Mouse (Mus musculus) megakaryocyte, embryonic 14.5 days (primary cell): ENCODE measurements around the gene Erp27. TPM values are rescaled to one million over a fixed set of nuclear protein-coding genes. Genes with fewer than 3 reads are reported as not detected.

Experiments used
- H3K27me3 ChIP-seq: replicated peaks from 2 replicates; pipeline ENCODE3; 2012; ENCODE audit warnings: inconsistent platforms
- H3K36me3 ChIP-seq: replicated peaks from 2 replicates; pipeline ENCODE3; 2012; ENCODE audit warnings: low read length, inconsistent platforms, mixed read lengths
- H3K4me1 ChIP-seq: 2 replicates; pipeline ENCODE4 v1.6.1; 2012; ENCODE audit warnings: inconsistent platforms
- H3K4me3 ChIP-seq: replicated peaks from 2 replicates; pipeline ENCODE3; 2012; ENCODE audit warnings: moderate library complexity, mild to moderate bottlenecking, inconsistent platforms
- H3K9me3 ChIP-seq: 2 replicates; pipeline ENCODE4 v1.6.1; 2012; ENCODE audit warnings: inconsistent platforms
- FLI1 ChIP-seq: IDR thresholded peaks from 2 replicates; pipeline ENCODE4 v1.6.1; 2012; ENCODE audit warnings: low read length, inconsistent platforms, mixed read lengths
- GATA1 ChIP-seq: IDR thresholded peaks from 3 replicates; pipeline ENCODE4 v1.6.1; 2012; ENCODE audit warnings: mixed read lengths, low read length, inconsistent platforms, borderline replicate concordance
- polyA plus RNA-seq: library from polyadenylated mRNA; stranded (reverse); fragments of >175 nt; gene quantifications from 2 replicates; pipeline ENCODE4 v1.2.3, GENCODE M21; 2012; ENCODE audit warnings: low replicate concordance; ENCODE audit not compliant: insufficient read depth

Erp27 gene
- polyA plus RNA-seq, 1 experiment: not detected

DNA sequence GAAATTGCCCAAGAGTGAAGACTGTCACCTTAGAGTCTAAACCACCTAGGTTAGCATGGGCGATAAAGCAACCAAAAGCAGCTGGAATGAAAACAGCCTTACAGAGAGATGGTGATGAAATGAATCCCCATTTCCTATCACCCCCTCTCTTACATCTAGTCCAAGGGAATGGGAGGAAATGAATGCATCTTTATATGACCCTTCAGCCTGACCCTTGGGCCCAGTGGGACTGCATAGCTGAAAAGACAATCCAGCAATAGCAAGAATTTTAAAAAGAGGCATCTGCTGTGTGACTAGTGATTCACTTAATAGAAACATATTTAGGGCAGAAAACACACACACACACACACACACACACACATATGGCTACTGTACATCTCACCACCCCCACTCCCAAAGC is 5.6 kb upstream of the Erp27 start:
- no peaks in the 10 kb centered on the region for H3K9me3 ChIP-seq
- TF ChIP-seq FLI1 (no peak), GATA1 (no peak)
- H3K4me3 ChIP-seq: no peak overlapping the region
- H3K36me3 ChIP-seq: peaks cover 97% of the 10 kb centered on the region
- no peaks in the 10 kb centered on the region for H3K27me3 ChIP-seq
- H3K4me1 ChIP-seq: peaks cover 59% of the 10 kb centered on the region

DNA sequence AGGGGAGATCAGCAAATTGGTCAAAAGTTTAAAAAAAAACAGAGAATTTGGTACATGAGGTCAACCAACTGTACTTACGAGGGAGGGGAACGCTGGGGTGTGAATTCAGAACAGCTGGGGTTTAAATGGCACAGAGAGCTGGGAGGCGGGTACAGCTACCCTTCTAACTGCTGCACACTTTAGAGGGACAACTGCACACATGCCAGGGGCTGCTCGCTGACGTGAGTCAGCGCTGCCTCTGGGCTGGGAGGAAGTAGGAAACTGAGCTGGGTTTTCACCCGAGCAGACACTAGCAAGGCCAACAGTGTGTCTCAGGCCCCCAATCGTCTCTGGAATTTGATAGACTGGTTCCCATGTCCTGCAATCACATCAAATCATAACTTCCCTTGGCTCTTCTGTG is 3.1 kb upstream of the Erp27 start:
- H3K4me3 ChIP-seq: no peak overlapping the region
- TF ChIP-seq FLI1: no peak
- TF ChIP-seq GATA1: no peak
- H3K36me3 ChIP-seq: peaks cover 88% of the 10 kb centered on the region
- no peaks in the 10 kb centered on the region for H3K27me3 ChIP-seq
- no peaks in the 10 kb centered on the region for H3K9me3 ChIP-seq
- H3K4me1 ChIP-seq: peaks cover 38% of the 10 kb centered on the region

DNA sequence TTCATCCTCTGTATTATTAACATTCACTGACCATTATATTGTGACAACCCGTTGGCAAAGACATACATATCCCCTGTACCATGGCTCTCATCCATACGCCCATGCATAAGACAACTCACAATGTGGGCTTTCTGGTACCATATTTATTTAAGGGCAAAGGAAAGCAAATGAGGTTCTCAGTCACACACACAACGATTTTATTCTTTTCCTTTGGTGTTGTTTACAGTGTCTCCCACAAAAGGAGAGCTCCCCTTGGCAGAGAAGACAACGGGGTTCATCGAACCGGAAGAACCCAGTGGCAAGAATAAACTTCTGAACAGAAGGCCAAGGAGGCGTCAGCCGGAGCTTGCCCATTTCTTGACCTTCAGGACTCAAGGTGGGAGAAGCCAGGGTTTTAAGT is 1.6 kb upstream of the Erp27 start, which contains the start of gene Pde6h:
Pde6h (plus strand) TSS at position 301 of the 400 bp plus-strand sequence.
- peaks cover 83% of the 10 kb centered on the region for H3K36me3 ChIP-seq
- H3K4me3 ChIP-seq: no peak within 1 kb of the TSS
- TF ChIP-seq FLI1 (no peak), GATA1 (no peak)
- peaks cover 27% of the 10 kb centered on the region for H3K4me1 ChIP-seq
- no peaks in the 10 kb centered on the region for H3K27me3 ChIP-seq
- H3K9me3 ChIP-seq: no peaks in the 10 kb centered on the region

DNA sequence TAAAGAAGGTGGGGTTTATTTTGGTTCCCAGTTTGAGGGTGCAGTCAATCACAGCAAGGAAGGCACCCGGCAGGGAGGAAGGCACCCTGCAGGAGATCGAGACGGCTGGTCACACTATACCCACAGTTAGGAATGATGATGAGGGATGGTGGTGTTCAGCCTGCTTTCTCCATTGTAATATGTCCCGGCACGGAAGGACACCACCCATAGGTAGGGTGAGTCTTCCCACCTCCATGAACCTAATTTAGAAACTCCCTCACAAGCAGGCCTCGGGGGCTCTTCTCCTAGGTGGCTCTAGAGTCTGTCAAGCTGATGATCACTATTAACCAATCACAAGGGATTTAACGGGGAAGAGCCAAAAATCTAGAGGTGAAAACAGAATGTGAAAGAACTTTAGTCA is 891 bp upstream of the Erp27 start:
- peaks cover 83% of the 10 kb centered on the region for H3K36me3 ChIP-seq
- no peaks in the 10 kb centered on the region for H3K9me3 ChIP-seq
- peaks cover 21% of the 10 kb centered on the region for H3K4me1 ChIP-seq
- no peak overlapping the region for H3K4me3 ChIP-seq
- TF ChIP-seq GATA1: no peak
- H3K27me3 ChIP-seq: no peaks in the 10 kb centered on the region

DNA sequence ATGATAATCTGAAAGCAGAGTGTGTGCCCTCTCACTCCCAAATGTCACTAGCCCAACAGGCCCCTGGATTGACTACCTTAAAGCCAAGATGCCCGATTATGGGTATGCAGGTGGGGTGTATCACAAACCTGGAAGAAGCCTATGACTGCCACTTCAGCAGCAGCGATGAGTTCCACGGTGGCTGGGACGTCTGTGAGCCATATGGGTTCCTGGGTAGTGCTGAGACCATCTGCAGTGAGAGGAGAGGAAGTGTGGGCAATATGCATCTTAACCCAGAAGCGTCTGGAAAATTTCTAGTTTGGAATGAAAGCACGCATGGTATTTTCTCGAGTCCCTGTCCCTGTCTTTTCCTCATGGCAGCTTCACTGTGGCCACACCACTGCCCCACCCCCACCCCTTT is 379 bp downstream of the Erp27 start:
- no peaks in the 10 kb centered on the region for H3K9me3 ChIP-seq
- H3K36me3 ChIP-seq: peaks cover 82% of the 10 kb centered on the region
- no peak overlapping the region for H3K4me3 ChIP-seq
- TF ChIP-seq GATA1: no peak
- TF ChIP-seq FLI1: no peak
- H3K4me1 ChIP-seq: peaks cover 12% of the 10 kb centered on the region
- H3K27me3 ChIP-seq: no peaks in the 10 kb centered on the region

DNA sequence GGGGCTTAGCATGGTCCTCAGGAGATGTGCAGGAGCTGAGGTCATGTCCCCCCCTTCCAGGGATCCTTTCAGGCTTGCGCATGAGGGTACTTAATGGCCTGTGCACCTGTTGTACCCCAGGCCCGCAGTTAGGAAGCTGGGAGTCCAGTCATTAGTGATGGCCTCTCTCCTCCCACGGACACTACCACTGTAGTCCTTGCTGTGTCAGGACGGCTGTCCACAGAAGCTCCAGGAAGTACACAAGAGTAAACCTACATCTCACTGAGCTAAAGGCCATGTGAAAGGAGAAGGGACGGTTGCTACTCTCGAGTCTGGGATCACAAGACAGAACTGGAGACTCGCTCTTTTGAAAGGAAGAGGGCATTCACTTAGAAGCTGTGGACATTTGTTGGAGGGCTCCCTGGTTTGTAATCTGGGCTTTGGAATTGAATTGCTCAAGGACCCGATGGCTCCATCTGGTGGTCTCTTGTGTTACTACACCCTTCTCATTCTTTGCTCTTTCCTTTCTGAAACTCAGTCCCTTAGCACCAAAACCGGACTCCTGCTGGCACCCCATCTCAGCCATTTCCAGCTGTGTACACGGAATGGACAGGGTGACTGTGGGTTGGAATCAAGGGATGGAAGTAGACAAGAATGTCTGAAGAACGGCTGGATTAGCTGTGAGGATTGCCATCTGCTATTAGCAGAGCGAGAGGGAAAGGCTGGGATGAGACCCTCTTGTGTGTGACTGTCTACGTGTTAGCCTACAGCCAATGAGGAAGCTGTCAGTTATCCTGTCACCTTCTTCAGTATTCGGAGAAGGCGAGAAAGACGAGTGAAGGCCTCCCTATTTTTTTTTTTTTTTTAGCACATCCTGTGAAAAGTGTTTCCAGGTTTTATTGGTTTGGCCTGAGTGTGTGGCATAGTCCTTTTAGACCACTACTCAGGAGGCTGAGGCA is 1.4 kb downstream of the Erp27 start:
- Histone ChIP-seq H3K4me1 (peaks cover 7% of the 10 kb centered on the region; the same call in 1 of the 2 replicates), H3K4me3 (no peak overlapping the region), H3K36me3 (peaks cover 80% of the 10 kb centered on the region), H3K27me3 (no peaks in the 10 kb centered on the region), H3K9me3 (no peaks in the 10 kb centered on the region)
- no peak for TF ChIP-seq GATA1
- TF ChIP-seq FLI1: no peak

DNA sequence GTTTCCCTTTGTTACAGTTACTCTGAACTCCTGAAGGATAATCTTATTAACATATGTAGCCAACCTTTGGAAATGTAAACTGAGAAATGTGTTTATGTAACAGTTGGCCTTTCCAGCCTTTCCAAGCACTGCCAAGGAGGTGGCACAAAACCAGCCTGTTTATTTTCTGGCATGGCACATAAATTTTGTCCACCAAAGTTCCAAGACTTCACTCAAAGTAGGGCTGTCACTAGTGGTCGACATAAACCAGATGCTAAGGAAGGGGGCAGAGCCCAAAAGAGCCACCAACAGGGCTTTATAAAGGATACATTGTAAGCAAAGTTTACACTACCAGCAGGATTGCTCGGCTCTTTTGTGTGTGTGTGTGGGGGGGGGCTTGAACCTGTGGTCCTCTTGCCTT is 4.1 kb downstream of the Erp27 start:
- Histone ChIP-seq H3K9me3 (no peaks in the 10 kb centered on the region), H3K4me3 (no peak overlapping the region), H3K36me3 (peaks cover 74% of the 10 kb centered on the region), H3K4me1 (peaks cover 15% of the 10 kb centered on the region; the same call in 1 of the 2 replicates), H3K27me3 (no peaks in the 10 kb centered on the region)
- TF ChIP-seq FLI1 (no peak), GATA1 (no peak)

DNA sequence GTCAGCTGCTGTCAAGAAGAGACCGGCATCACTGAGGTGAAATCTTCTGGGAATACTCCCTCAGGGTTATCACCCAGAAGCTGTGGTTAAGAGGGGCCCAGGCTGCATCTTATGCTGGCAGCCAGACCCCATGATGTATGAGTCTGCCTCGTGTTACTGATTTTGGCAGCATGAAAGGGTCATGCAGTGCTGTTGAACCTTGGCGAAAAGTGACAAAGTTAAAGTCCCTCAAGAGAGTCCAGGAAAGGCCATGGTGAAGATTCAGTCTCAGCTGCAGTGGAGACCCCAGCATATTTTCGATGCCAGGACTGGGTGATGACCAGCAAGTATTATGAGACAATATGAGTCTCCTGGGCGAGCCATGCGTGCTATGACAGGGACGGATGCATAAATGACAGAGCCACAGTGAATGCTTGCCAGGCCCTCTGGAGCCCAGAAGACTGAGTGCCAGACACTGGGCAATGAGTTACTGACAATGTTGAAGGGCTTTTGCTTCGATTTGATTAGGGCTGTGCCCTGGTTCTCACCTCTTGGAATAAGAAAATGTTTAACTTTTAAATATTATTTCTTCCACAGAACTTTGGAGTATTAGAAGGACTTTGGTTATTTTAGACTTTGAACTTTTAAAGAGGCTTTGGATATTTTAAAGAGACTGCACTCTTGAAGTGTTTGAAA is 6.1 kb downstream of the Erp27 start:
- no peak overlapping the region for H3K4me3 ChIP-seq
- H3K27me3 ChIP-seq: no peaks in the 10 kb centered on the region
- H3K36me3 ChIP-seq: peaks cover 78% of the 10 kb centered on the region
- H3K4me1 ChIP-seq: peaks cover 14% of the 10 kb centered on the region; the same call in 1 of the 2 replicates
- H3K9me3 ChIP-seq: peaks cover 2% of the 10 kb centered on the region; the same call in 1 of the 2 replicates
- TF ChIP-seq GATA1: no peak
- no peak for TF ChIP-seq FLI1

DNA sequence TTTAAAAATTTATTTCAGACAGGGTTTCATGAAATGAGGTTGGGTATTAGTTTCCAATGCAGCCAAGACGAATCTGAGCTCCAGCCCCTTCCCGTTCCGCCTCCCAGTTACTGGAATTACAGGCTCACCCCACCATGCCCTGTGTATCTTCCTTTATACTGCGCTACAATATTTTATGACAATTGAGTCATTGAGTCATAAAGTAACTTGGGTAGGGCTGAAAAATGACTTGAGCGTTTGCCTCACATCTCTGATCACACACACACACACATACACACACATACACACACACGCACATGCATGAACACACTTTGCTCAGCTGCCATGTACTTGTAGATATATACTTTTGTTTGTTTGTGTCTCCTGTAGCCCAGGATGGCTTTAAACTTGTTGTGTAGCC is 7.7 kb downstream of the Erp27 start:
- TF ChIP-seq FLI1: no peak
- no peak for TF ChIP-seq GATA1
- H3K4me1 ChIP-seq: peaks cover 11% of the 10 kb centered on the region; the same call in 1 of the 2 replicates
- H3K4me3 ChIP-seq: no peak overlapping the region
- H3K36me3 ChIP-seq: peaks cover 83% of the 10 kb centered on the region
- peaks cover 6% of the 10 kb centered on the region; the same call in 1 of the 2 replicates for H3K9me3 ChIP-seq
- no peaks in the 10 kb centered on the region for H3K27me3 ChIP-seq
